Mouse (Mus musculus) gastrocnemius, postnatal 10 days (tissue): ENCODE measurements around the gene Tma7. TPM values are rescaled to one million over a fixed set of nuclear protein-coding genes. Genes with fewer than 3 reads are reported as not detected.
A peak's percentile ranks its signal among the peaks of the same experiment; 100 is the strongest.

Source experiments
- DNase-seq: peaks from one replicate; pipeline ENCODE4 v3.0.0; 2021; ENCODE audit warnings: mixed read lengths
- total RNA-seq, 2 experiments: library from RNA; stranded (reverse); gene quantifications; 2 replicates each; pipeline ENCODE4 v1.2.3; 2021

Gene Tma7
- total RNA-seq, 2 experiments from 2014 or later, result 213 to 219 TPM

DNA sequence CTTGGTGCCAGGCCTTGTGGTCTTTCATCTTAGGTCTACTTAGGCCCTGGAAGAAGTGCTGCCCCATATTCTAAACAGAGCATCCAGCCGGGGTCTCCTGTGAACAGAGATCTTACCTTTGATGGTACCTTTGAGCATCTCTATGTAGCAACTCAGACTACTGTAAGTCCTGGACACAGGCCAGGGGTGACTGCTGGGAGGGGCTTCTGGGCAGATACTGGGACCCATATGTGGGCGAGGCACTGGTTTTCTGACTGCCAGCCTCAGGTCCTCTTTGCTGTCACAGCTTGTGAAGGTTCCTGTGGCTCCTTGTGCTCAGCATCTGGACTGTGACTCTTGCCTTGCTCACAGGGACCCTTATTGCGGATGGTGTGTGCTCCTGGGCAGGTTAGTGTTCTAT, 20.2 kb upstream of the Tma7 start:
- DNase-seq, result no peak

DNA sequence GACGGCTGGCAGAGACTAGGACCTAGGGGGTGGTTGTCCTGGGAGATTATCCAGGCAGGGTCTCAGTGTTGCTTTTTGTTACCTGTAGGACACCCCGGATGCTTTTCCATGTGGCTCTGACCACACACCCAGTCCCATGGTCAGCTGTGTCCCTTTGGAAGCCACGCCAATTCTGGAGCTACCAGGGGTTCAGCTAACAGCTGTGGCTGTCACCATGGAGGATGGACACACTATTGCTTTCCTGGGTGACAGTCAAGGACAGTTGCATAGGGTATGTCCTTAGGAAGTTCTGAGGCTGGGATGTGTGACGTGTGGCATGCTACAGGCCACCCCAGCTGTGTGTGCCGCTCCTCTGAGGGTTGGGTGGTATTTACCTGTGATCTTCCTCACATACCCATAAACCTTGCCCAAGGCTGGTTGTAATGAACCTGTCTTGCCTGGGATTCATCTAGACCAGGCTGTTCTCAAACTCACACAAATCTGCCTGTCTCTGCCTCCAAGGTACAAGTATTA, 19.6 kb upstream of the Tma7 start:
- DNase-seq, result no peak

DNA sequence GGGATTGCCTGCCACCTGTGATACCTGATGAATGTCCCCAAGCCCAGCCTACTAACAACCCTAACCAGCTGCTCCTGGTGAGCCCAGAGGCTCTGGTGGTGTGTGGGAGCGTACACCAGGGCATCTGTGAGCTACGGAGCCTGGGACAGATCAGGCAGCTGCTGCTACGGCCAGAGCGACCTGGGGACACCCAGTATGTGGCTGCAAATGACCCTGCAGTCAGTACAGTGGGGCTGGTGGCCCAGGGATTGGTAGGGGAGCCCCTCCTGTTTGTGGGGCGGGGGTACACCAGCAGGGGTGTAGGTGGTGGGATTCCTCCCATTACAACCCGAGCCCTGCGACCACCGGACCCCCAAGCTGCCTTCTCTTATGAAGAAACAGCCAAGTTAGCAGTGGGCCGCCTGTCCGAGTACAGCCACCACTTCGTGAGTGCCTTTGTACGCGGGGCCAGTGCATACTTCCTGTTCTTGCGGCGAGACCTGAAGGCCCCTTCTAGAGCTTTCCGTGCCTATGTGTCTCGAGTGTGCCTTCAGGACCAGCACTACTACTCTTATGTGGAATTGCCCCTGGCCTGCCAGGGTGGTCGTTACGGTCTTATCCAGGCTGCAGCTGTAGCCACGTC, 18.0 kb upstream of the Tma7 start:
- no peak for DNase-seq

DNA sequence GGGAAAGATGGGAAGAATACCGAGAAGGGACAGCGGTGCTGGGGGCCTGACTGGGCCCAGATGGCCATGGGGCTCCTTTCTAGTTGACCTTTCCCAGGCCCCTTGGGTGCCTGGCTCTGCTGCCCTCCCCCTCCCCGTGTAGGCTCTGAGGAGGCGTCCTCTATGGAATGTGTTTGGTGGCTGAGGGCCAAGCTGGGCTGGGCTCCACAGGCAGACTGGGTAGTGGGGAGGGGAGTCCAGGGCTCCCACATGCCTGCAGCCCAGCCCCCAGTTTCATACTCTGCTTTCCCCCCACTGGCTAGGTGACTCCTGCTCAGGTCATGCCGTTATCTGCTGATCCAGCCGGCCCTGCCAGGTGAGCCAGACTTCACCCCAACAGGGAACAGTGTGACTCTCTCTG, 16.6 kb upstream of the Tma7 start:
- no peak for DNase-seq

DNA sequence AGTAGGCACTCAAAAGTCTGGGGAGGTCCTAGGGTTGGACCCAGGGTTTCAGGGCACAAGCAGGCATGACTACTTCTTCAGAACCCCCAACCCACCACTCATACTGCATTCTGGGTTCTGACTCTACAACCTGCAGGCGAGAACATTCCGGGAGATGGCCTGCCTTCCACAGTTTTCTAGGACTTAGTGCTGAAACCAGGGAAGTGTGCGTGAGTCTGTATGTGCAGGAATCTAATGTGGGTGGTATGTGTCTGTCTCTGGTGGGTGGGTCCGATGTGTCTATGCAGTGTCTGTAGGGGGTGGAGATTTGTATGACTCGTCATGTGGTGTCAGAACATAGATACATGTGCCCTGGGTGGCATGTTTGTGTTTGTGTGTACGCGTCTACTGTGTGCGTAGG, 16.0 kb upstream of the Tma7 start:
- DNase-seq, result no peak

DNA sequence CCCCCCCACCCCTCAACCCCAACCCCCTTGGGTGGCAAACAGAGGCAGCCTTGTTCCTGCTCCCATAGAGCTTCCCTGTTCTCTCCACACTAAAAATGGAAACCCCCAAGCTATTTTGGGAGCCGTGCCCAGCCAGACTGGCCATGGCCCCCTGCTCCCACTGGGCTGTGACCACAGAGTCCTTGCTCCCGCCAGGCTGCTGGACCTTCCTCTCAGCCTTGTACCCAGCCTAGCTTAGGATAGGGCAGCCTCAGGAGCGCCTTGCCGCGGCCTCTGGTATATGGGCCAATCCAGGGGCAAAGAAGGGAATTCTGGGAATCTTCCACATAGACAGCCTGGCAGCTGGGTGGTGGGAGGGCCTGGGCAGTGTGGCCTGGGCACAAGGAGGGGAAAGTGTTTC, 15.4 kb upstream of the Tma7 start:
- no peak for DNase-seq

DNA sequence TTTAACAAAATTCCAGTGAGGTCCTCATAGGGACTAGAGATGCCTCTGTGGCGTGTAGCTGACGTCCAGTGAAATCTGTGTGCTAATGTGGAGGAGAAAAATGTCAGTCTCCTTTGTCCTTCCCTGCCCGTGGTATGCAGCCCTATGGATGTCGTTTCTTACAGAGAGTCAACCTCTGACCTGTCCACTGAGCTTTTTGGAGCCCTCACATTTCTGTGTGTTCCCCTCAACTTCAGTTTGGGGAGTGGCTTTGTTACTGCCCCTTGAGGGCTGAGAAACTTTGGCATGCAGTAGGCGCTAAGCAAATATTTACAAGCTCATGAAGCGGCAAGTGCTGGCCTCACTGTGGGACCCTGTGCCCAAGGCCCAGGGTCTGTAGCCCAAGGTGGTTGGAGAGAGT, 14.9 kb upstream of the Tma7 start:
- no peak for DNase-seq

DNA sequence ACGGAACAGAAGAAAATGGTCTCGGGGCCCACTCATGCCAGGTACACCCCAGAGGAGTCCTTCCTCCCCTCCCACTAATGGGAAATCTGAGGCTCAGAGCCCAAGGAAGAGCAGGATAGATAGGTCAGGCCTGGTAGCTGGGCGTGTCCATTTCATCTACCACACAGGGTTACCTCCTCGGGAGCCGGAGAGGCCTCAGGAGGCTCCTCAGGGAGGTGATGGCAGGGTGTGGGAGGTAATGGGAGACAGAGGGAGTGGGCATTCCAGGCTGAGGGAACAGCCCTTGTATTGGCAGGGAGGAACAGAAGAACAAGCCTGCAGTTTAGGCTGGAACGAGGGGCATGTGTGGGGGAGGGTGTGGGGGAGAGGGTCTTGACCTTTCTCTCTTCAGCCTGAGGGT, 14.5 kb upstream of the Tma7 start:
- DNase-seq, result no peak

DNA sequence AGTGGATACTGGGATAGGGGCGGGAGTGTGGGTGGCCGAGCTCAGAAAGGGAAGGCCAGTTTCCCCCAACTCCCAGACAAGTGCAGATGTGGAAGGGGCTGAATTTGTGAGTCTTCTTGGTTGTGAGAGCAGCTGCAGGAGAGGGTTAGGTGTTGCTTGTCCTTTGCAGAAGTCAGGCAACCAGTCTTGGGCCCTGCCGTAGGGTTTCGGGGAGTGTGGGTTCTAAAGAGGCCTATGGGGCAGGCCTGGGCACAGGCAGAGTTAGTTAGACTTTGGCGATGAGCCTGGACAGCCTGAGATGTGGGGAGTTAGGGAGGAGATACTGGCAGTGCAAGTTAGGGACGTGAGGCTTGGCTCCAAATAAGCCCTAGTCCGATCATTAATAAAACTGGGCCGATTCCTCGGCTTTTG, 13.9 kb upstream of the Tma7 start:
- no peak for DNase-seq

DNA sequence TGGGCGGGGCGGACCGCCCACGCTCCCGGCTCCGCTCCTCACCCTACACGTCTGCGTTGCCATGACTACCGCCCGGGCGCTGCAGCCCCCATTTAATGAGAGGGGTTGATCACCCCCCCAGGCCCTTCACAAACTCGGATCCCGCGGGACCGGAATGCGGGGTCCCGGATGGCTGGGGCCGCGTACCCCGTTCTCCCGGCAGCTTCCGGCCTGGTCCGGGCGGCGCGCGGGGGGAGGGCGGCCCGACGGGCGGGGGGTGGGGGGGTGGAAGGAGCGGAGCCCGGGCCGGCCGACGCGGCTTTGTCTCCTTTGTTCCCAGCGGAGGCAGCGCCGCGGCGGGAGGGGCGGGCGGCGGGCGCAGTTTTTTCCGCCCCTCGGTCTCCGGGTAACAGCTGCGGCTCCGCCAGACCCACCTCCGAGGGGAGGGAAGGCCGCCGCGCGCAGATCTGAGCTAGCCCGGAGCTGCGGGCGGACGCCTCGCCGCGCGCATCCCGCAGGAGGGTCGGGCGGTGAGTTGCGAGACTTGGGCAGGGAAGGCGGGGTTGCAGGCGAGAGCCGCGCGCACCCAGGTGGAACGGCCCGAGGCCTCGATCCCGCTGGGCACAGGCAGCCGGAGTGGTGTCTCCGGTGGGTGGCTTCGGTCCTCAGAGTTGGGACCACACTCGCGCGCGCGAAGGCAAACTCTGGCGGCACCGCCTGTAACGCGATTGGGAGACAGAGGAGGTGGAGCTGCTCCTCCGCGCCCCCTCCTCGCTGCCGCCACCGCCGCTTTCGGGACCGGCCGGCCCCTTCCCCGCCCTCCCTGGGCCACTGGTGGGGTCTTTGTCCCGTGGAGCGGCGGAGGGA, 13.0 kb upstream of the Tma7 start, which contains the start of gene Plxnb1:
Gene Plxnb1 (plus strand): TSS at position 253 of the 846 bp plus-strand sequence.
- DNase-seq, result peak; percentile 62

DNA sequence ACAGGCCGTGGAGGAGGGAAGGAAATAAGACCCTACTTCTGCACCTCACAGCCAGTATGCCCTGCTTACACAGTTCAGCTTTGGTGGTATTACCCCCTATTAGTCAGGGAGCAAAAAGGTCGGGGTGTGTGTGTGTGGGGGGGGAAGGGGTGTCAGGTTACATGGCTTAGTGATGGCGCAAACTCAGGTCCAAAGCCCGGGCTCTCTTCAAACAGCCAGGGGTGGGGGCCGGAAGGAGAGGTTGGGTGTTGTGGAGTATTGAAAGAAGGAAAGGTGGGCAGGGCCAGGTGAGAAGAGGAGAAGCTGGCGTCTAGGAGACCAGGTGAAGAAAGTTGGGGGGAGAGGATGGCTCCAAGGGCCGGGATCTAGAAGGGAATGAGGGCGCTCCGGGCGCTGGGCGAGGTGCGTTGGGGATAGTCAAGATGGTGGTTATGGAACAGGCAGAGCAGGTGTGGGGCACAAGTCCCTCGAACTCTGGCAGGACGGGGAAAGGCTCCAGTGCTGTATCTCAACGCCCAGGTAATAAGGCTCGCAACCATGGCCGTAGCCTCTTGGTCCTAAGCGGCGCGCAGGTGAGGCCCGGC, 12.3 kb upstream of the Tma7 start:
- DNase-seq, result no peak

DNA sequence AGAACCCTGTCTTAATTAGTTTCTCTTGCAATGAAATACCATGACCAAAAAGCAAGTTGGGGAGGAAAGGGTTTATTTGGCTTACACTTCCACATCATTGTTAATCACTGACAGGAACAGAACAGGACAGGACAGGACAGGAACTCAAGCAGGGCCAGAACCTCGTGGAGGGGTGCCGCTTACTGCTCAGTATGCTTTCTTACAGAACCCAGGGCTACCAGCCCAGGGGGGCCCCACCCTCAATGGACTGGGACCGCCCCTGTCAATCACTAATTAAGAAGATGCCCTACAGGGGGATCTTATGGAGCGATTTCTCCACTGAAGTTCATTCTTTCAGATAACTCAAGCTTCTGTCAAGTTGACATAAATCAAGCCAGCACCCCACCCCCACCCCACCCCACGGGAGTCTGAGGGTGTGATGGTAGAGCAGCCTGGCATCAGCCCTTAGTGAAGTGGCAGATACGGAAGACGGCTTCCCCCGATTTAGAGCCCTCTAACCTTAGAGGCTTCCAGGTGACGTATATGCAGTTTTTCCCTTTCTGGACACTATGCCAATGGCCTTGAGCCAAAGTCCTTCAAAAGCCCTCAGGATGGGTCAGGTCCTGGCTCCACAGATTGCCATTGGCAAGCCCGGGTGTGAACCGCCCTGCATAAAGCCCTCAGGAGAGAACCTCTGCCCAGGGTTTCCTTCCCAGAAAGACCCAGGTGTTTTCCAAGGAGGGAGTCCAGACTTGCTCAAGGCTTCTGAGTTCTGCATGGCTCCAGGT, 11.6 kb upstream of the Tma7 start:
- DNase-seq, result no peak

DNA sequence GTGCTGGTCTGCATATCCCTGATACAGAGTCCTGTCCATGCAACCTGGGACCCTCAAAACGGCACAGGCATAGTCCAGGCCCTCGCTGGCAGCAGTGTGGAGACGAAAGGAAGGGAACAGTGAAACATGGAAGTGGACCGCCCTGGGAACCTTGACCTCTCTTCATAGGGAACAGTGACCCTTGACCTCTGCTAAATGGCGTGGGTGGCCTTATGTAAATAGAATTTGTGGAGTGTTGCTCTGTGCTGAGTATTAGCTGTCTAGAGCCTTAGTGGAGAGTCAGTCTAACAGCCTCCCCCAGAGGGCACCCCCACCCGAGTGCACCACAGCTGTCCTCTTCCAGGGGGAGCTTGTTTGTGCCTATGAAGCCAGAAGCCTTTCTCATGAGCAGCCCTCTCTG, 10.4 kb upstream of the Tma7 start:
- no peak for DNase-seq

DNA sequence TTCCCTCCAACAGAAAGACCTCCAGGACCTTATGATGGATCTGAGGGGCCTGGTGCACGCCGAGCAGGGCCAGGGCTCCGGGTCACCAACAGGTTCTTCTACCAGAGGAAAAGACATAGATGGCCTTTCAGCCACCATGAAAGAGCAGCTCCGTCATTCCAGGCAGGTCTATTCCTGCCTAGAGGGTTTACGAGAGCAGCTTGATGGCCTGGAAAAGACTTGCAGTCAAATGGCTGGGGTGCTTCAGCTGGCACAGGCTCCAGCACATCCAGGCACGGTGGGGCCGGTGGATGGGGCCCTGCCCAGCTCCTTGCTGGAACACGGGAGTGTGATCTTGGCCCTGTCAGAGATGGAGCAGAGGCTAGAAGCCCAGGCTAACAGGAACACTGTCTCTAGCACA, 9.4 kb upstream of the Tma7 start:
- no peak for DNase-seq

DNA sequence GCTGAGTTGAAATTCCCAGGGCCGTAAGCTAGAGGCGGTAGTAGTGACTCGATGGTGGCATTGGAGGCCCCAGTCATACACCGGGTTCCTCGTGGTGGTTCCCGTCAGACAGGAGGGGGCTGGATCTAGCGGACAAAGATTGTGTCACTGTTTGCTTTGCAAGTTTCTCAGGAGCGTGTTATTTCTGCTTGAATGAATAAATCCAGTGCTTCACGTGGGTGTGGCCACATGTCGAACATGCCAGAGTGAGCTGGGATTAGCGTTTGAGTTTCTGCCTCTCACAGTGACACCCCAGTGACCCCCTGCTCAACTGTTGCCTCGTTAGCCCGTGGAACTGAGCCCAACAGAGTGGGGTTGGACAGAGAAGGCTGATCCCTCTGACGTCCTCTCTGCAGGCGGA, 8.1 kb upstream of the Tma7 start:
- no peak for DNase-seq

DNA sequence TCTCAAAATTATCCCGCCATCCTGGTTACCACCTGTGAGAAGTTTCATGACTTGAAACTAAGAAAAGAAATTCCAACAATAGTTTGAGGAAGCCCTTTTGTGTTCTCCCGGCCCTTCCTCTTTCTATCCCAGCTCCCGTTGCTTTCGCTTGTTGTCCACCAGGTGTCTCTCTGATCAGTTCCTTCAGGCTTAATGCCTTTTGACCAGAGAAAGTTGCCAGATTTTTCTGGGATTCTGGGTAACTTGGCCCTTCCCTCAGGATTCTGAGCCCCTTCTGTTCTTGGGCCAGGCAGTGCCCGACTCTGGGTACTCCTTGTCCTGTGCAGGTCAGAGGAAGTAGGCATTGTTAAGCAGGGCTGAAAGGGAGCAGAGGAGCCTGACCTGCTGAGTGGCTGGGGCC, 5.6 kb upstream of the Tma7 start:
- no peak for DNase-seq

DNA sequence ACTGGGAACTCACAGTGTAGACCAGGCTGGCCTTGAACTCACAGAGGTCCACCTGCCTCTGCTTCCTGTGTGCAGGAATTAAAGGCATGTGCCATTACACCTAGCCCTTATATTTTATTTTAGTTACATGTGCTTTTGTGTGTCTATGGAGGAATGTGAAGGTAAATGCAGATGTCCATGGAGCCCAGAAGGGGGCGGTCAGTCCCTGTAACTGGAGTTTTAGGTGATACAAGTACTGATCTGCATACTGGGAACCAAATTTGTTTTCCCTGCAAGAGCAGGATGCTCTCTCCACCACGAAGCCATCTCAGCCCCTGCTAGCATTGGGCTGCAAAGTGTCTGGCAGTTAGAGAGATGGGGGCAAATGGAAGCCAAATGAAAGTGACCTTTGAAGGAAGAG, 2.5 kb upstream of the Tma7 start:
- no peak for DNase-seq

DNA sequence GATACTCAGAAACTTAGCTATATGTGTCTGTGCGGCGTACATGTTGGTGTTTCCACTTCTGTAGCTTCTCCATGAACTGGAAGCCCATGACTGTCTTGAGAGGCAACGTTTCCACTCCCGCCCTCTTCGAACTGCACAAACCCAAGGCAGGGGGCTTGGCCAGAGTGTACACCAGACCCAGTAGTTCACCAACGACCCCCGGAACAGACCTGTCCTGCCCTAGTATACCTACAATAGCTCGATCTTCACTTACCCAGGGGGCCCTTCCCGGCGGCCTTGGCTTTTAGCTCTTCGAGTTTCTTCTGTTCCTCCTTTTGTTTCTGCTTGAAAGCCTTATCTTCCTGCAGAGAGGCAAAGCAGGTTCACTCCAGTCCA, 651 bp downstream of the Tma7 start:
- no peak for DNase-seq

DNA sequence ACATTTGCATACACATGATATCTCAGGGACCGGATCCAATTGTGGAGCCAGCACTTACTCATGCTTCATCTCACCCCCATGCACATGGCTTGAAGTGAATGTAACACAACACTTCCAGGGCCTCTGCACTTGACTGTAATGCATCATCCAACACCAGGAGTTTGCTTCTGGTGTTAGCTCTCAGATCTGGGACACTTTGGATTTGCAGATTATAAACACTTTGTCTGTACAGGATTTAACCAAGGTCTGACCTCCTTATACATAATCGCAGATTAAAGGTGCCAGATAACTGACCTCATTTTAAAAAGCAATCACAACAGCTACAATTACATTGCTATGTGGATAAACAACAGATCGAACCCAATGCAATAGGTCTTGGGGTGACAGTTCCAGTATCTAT, 1.9 kb downstream of the Tma7 start:
- DNase-seq, result no peak

DNA sequence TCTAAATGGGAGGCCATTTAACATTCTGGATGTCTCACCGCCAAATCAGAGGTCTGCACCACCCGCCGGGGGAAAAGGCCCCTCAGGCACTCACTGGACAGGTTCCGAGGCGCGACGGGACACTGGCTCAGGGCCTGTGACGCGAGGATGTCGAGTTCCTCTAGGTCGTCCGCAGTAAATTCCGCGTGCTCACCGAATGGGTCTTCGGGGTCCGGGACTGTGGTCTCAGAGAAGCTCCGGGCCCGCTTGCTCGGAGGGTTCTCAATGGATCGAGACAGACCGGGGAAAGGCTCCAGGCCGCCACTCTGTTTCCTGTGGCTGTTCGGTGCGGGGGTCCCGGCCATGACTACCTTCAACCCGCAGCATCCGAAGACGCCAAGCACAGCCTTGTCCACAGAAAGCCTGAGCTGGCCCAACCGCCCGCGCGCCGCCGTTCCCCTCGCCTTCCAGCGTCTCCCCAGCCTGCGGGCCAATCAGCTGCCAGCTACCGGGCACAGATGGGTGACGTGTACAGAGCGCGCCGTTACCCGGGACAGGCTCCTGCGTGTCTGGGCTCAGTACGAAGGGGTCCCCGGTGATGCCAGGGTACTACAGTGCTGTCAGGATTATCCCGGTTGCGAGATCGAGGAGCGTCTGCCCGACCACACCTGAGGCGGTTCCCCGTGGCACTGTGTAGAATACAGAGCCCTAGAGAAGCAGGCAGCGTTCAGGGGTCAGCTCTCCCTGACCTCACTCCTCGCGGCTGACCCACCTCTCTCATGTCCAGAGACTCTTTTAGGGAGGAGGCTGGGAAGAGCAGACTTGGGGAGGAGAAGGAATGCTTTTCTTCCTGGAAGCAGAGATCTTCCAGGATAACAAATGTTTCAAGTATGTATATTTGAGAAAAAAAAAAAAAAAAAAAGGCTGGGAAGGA, 8.5 kb downstream of the Tma7 start, which contains the start of gene Atrip:
Gene Atrip (minus strand): TSS at position 464 of the 913 bp plus-strand sequence.
- peak; percentile 90 for DNase-seq

DNA sequence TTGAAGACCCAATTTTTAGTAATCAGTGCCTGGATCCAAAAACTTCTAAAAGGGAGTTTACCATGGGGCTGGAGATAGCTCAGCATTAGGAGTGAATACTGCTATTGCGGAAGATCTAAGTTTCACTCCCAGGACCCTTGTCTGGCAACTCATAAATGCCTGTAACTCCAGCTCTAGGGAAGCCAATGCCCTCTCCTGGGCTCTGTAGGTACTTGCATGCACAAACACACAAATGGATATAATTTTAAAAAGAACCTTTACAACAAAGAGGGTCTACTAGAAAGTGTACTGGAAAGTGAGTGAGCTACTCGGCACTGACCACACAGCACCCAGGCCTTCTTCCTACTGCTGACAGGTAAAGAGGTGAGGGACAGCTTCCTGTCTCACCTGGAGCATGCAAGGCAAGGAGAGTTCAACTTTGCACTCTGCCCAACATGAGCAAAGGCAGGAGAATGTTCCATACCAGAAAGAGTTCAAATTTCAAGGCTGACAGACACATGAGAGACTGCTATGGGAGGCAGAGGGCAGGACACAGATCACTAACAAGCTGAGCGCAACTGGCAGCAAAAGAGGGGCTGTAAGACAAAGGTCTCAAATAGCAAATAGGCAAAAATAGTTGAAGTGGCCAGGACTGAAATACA, 14.2 kb downstream of the Tma7 start:
- no peak for DNase-seq
